Mouse (Mus musculus): Measurements from ENCODE around the gene Golga5.
"Not testable (repeated sequence)": the region's sequence is repeated elsewhere in the genome, so short reads cannot be mapped to it uniquely, and the experiment has no call there.

Gene Golga5

DNA sequence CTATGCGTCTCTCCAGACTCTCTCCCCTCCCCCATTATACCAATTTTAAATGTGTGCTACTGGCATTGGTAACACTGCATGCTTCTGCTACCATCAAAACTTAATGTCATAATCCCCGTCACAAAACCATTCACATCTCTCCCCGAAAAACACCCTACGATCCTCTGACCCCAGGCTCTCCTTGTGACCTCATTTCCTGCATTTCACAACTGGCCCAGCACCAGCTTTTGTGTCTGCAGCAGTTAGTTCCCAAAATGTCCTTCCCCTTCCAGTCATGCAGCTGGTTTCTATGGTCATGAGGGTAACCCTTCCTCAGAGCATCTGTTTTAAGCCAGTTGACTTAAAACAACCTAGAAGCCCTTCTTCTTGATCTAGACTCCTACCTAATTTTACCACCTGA, 23.5 kb upstream of the Golga5 start:
- no peak for DNase-seq (ENCODE audit: low spot score)

- no peak for DNase-seq (ENCODE audit: low spot score)
Measured at GRCm38 (mm10) chr12:102450437-102450836, 18.5 kb upstream of the Golga5 start.

DNA sequence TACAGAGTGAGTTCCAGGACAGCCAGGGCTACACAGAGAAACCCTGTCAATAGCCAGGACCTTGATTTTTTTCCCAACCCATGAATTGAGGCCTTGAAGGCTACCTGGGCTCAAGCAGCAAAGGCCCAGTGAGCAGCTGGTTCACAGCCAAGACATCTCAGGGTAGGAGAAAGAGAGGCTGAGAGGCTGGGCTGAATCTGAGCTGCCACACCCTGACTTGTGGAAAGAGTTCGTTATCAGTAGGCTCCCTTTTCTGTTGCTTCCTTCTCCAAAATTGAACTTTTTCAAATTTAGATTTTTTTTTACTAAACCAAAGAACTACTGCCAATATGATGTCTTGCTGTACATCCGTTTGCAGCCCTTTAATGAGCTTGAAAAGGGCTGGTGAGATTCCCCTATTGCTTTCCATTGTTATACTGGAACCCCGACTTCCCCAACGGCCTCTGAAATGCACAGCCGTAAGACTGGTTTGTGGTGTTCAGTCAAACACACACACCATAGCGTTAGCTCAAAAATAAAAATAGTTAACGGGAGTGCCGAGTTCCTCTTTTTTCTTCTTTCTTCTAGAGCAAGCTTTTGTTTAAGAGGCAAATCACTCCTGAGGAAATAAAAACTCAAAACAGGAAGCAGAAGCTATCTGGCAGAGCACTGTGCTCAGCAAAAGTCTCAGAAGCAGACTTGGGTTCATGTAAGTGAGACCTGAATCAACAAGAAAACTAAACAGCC, 17.6 kb upstream of the Golga5 start:
- DNase-seq (ENCODE audit: low spot score): no peak

DNA sequence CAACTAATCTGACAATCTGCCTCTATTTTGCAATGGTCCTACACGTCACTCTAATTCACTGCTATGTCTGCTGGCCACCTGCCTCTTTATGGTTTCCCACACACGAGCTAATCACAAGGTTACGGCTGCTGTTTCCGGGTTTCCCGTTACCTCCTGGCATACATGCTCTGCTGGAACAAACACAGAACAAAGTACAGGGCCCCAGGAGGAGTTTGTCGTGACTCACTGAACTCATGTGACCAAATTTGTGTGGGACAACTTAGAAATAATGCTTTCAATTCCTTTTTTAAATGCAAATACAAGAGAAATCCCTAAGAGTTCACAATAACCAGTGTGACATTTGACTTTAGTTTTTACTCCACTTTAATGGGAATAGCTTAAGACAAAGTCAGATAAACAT, 15.4 kb upstream of the Golga5 start:
- DNase-seq (ENCODE audit: low spot score): no peak

DNA sequence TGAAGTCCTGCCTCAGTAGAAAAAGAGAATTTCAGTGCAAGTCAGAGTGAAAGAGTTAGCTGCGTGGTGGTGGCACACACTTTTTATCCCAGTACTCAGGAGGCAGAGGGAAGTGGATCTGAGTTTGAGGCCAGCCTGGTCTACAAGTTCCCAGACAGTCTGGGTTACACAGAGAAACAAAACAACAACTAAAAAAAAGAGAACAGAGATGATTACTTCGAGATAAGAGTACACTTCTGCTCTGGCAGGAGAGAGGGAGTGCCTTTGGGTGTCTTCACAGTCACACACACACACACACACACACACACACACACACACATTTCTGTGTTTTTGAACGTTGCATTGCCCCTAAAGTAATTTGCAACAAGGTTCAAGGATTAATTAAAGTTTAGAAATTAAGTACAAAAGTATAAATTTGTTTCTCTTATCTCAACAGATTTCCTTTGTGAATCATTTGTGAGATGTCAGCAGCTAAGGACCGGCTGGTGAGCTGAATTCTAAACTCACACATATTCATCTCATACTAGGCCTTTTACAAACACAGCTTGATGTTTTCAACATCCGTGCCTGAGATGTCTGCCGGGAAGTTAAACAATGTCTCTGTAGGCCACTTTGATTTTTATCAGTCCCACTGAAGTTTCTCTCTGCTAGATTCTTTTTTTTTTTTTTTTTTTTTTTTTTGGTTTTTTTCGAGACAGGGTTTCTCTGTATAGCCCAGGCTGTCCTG, 12.3 kb upstream of the Golga5 start:
- DNase-seq (ENCODE audit: low spot score): no peak

DNA sequence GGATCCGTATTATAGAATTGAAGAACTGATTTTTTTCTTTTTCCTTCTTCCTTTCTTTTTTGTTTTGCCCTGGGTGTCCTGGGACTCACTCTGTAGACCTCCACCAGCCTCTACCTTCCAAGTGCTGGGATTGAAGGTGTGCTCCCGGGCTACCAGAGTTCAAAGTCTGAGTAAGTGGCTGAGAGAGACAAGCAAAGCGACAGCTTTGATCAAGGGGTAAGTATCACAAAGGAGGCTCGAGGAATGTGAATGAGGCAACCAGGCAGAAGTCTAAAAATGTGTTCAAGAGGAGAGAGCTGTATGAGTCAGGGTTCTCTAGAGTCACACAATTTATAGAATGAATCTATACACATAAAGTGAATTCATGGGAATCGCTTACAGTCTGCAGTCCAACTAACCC, 8.9 kb upstream of the Golga5 start:
- DNase-seq (ENCODE audit: low spot score): no peak

GRCm38 (mm10) chr12:102461177-102461576, 7.8 kb upstream of the Golga5 start:
- no peak for DNase-seq (ENCODE audit: low spot score)

DNA sequence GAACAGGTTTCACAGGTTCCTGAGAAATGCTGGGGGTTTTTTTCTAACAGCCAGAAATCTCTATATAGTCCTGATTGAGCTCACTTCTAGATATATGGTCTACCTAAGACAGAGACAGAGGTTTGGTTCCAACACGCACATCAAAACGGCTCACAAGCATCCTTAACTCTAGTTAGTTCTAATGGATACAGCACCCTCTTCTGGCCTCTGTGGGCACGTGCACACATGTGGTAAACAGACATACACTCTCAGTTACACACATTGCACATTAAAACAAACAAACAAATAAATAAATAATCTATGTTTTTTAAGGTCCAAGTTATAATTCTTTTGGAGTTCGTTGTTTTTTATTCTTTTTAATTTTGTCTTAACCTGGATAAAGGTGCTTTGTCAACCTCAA, 4.3 kb upstream of the Golga5 start:
- DNase-seq (ENCODE audit: low spot score): no peak

GRCm38 (mm10) chr12:102468136-102468535, 799 bp upstream of the Golga5 start:
- DNase-seq (ENCODE audit: low spot score): no peak

DNA sequence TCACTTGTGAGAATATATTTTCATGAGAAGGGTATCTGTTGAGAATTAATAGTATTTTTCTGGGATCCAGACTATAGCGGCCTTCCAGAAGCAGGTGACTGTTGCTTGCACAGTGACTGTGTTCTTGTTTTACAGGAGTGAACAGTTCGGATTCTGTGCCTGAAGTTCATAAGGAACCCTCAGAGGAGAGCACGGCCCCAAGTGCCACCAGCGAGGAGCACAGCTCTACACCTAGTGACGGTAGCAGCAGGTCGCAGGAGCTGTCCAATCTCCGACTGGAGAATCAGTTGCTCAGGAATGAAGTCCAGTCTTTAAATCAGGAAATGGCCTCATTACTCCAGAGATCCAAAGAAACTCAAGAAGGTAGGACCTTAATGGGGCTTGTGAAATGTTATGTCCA, 5.5 kb downstream of the Golga5 start:
- no peak for DNase-seq (ENCODE audit: low spot score)

DNA sequence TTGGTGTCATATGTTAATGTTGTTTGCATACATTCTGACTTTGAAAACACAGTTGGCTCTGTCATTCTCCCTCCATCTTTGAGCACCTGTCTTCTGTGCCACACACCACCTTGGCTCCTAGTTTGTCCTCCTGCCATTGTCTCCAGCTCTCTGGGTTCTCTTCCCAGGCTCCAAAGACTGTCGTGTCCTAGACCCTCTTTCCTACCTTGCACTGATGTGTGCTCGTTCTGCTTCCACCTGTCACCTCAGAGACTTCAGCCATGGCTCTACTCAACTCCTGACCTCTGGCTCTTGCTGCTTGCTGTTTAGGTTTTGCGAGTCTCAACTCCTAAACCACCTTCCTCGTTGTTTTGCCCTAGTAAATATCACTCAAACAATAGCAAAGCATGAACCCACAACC, 11.5 kb downstream of the Golga5 start:
- no peak for DNase-seq (ENCODE audit: low spot score)

- DNase-seq (ENCODE audit: low spot score): no peak
Measured at GRCm38 (mm10) chr12:102484946-102485345, 16.0 kb downstream of the Golga5 start.

GRCm38 (mm10) chr12:102491911-102492310, 23.0 kb downstream of the Golga5 start:
- DNase-seq (ENCODE audit: low spot score): no peak

- DNase-seq (ENCODE audit: low spot score): not testable (repeated sequence)
Measured at GRCm38 (mm10) chr12:102495754-102496153, 26.8 kb downstream of the Golga5 start.

DNA sequence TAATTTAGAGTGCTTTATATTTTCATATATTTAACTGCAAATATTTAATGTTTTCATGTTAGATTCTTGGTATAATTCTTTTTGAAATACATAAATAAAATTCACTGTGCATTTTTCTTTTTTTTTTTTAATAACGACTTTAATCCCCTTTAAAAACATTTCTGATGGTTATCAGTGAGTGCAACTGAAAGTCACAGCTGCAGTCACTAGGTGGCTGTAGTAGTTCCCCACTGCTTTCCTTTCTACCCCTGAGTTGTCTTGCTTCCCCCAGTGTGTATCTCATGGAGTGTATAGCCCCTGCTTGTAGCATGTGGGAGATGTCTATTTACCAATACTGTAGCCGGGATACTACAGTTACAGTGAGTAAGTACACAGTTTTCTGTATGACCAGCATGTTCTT, 29.0 kb downstream of the Golga5 start:
- DNase-seq (ENCODE audit: low spot score): no peak

DNA sequence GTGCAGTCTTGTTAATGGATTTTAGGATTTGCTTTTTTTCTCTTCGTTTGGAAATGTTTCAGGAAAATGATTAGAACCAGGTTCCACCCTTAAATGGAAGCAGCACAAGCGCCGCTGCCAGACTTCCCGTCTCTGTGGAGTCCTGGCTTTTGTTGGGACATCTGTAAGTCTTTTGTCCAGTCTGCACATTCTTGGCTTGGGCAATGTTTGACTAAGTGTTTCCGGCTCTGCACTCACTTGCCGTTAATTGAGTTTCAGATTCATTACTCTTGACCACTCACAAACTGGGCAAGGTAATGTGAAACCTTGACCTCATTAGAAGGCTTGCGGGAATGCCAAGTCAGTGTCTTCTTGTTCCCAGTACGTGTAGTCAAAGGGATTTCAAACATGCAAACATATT, 29.8 kb downstream of the Golga5 start:
- no peak for DNase-seq (ENCODE audit: low spot score)

- DNase-seq (ENCODE audit: low spot score): no peak
Measured at GRCm38 (mm10) chr12:102499210-102499609, 30.3 kb downstream of the Golga5 start.

DNA sequence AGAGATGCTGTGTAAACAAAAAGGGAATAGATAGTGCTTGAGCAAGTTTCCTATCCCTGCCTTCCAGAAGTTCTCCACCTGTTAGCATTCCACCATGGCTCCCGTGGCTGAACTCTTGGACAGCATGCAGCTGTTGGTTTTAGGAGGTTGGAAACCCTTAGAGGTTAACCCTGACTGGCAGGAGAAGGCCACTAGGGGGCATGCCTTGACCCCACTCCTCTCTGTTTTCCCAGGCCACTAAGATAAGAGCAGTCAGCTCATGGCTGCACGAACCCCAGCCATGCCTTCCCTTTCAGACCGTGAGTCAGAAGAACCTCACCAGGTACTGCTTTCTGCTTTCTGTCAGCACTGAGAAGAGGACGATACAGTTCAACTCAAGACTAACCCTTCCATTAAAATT, 30.8 kb downstream of the Golga5 start:
- DNase-seq (ENCODE audit: low spot score): no peak

GRCm38 (mm10) chr12:102501038-102501437, 32.1 kb downstream of the Golga5 start:
- DNase-seq (ENCODE audit: low spot score): no peak

- DNase-seq (ENCODE audit: low spot score): no peak
Measured at GRCm38 (mm10) chr12:102501848-102502595, 33.1 kb downstream of the Golga5 start.

DNA sequence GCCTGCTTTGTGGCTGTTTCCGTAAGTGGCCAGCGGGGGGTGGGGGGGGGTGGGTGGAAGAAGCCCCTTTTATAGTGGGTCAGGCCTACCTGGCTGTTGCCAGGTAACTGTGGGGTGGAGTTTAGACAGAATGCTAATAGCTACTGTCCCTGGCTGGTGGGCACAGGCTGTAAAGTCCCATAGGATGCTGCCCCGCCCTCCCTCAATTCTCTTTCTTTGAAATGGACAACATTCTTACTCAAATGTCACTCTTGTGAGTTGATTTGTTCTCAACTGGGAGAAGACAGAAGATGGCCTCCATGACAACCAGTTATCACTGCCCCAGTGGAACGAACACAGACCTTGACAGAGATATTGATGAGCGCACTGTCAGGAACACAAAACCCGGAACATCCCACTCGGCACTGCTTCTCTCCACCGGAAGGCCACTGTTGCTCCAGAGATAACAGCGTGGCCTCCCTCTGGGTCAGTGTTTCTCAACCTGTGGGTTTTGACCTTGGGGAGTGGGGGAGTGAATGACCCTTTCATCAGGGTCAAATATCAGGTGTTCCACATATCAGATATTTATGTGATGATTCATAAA, 36.3 kb downstream of the Golga5 start:
- DNase-seq (ENCODE audit: low spot score): no peak

GRCm38 (mm10) chr12:102505949-102506348, 37.0 kb downstream of the Golga5 start:
- DNase-seq (ENCODE audit: low spot score): no peak

DNA sequence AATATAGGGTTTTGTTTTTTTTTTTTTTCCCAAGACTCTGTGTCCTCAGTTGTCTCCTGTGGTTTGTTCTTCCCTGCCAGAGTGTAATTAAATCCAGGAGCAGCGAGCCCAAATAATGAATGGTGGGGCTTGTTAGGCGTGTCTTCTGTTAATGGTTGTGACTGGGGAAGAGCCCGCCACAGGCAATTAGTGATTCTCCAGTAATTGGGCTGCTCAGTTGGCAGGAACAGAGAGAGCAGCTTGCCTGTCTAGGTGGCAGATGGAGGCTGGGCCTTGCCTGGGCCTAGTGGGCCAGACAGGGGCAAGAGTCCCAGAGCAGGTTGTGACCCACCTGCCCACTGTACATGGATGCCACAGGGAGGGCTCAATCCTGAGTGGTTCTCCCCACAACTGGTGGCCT, 42.4 kb downstream of the Golga5 start:
- no peak for DNase-seq (ENCODE audit: low spot score)
